ENCODE assay signal across 30 mouse cellular contexts in the genomic region with DNA sequence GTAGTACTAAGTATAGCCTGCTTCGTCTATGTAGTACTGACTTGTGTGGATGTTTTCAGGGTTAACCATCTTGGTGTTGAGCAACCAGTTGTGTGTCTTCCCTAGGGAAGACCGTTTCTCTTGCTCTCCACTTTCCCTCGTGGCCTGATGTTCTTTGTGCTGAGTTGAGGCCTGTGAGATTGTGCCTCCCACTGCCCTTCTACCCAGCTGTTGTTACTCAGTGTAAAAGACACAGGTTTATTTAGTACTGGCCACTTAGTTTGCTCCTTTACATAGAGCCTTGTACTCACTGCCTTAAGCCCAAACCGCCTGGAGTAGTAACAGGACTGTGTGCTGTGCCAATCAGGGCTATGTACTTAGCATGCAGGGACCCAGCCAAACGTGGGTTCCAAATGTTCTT. TPM values are rescaled to one million over a fixed set of nuclear protein-coding genes. Genes with fewer than 3 reads are reported as not detected.
A peak's percentile ranks its signal among the peaks of the same experiment; 100 is the strongest.
DNase-seq lines count a peak whose midpoint lies in the region; ATAC-seq and TF ChIP-seq lines count a peak whose summit lies in the region.
"Had no signal": no experiment of that assay in that cellular context is flagged by ENCODE, and none has a peak within 500 bp of the region (broad histone marks: within the 10 kb centered on the region; RNA-seq: fewer than 3 reads in every experiment).

No protein-coding gene starts in this region.

- peaks cover 11% of the 10 kb centered on the region for H3K36me3 ChIP-seq in embryonic facial prominence, embryonic 15.5 days
- H3K36me3 ChIP-seq in embryonic facial prominence, embryonic 10.5 days (replicated peaks), result peaks cover 73% of the 10 kb centered on the region
- peaks cover 14% of the 10 kb centered on the region for H3K36me3 ChIP-seq in small intestine, adult 2 months (ENCODE audit: control insufficient read depth, insufficient read depth, low read length)
- peaks cover 12% of the 10 kb centered on the region for H3K36me3 ChIP-seq in hindbrain, embryonic 12.5 days

- no peaks in the 10 kb centered on the region for H3K9me3 ChIP-seq in embryonic facial prominence, embryonic 15.5 days (replicated peaks)
- H3K9me3 ChIP-seq in embryonic facial prominence, embryonic 10.5 days, result no peaks in the 10 kb centered on the region
- no peaks in the 10 kb centered on the region for H3K9me3 ChIP-seq in hindbrain, embryonic 12.5 days (replicated peaks)
- H3K9me3 ChIP-seq: embryonic facial prominence, embryonic 12.5 days; forebrain, embryonic 13.5 days; G1E; hindbrain, embryonic 10.5 days had no signal

- 0 out of 2 replicates have a peak, but pooled peaks have one; percentile 11 for TF ChIP-seq CTCF in layer of hippocampus, adult 2 months (conservative IDR thresholded peaks at IDR 0.05)
- no peak for TF ChIP-seq CTCF in small intestine, adult 2 months (IDR thresholded peaks at IDR 0.05; ENCODE audit: extremely low read depth, insufficient read length, insufficient replicate concordance, low read depth, low read length)

- H3K9ac ChIP-seq in embryonic facial prominence, embryonic 15.5 days, result no peak overlapping the region
- no peak overlapping the region for H3K9ac ChIP-seq in hindbrain, embryonic 12.5 days
- H3K9ac ChIP-seq: embryonic facial prominence, embryonic 12.5 days; forebrain, embryonic 13.5 days; hindbrain, embryonic 14.5 days had no signal

- 0 out of 2 replicates have a peak overlapping the region, but pooled peaks have one; percentile 0 for H3K27ac ChIP-seq in embryonic facial prominence, embryonic 15.5 days (replicated peaks)
- no peak overlapping the region for H3K27ac ChIP-seq in embryonic facial prominence, embryonic 10.5 days (replicated peaks)
- H3K27ac ChIP-seq in layer of hippocampus, adult 2 months, result no peak overlapping the region
- H3K27ac ChIP-seq in small intestine, adult 2 months (ENCODE audit: insufficient read depth, low read depth, low read length), result peak overlapping the region; percentile 38; the same call in 1 of the 2 replicates
- no peak overlapping the region for H3K27ac ChIP-seq in hindbrain, embryonic 12.5 days
- H3K27ac ChIP-seq: embryonic facial prominence, embryonic 12.5 days; forebrain, embryonic 10.5 days; forebrain, embryonic 13.5 days; hindbrain, embryonic 10.5 days; hindbrain, embryonic 14.5 days; hindbrain, postnatal 0 days had no signal

- 0 out of 2 replicates have a peak, but pooled peaks cover under 1% of the 10 kb centered on the region for H3K4me1 ChIP-seq in embryonic facial prominence, embryonic 15.5 days
- H3K4me1 ChIP-seq in embryonic facial prominence, embryonic 10.5 days, result peaks cover 1% of the 10 kb centered on the region; the same call in 1 of the 2 replicates
- peaks cover 21% of the 10 kb centered on the region; the same call in 1 of the 2 replicates for H3K4me1 ChIP-seq in small intestine, adult 2 months (ENCODE audit: control insufficient read depth, insufficient read depth, insufficient read length, low read length)
- no peaks in the 10 kb centered on the region; the same call in 1 of the 2 replicates for H3K4me1 ChIP-seq in hindbrain, embryonic 12.5 days

- no peak overlapping the region for H3K4me2 ChIP-seq in embryonic facial prominence, embryonic 15.5 days (replicated peaks)
- no peak overlapping the region for H3K4me2 ChIP-seq in hindbrain, embryonic 12.5 days (replicated peaks)
- H3K4me2 ChIP-seq: embryonic facial prominence, embryonic 12.5 days; forebrain, embryonic 13.5 days; heart, embryonic 11.5 days; hindbrain, embryonic 14.5 days had no signal

- no peak for TF ChIP-seq POLR2A in small intestine, adult 2 months (IDR thresholded peaks at IDR 0.05; ENCODE audit: low read depth, low read length)

- ATAC-seq in embryonic facial prominence, embryonic 15.5 days (ENCODE audit: insufficient number of reproducible peaks, low FRiP score, low TSS enrichment, low read depth), result no peak
- ATAC-seq in hindbrain, embryonic 12.5 days (ENCODE audit: low FRiP score), result no peak
- ATAC-seq: forebrain, embryonic 13.5 days; forebrain, embryonic 16.5 days; hindbrain, postnatal 0 days; inflammation-experienced regulatory T-cells, adult 6 months; intestine, embryonic 16.5 days had no signal

- no peak overlapping the region for H3K4me3 ChIP-seq in embryonic facial prominence, embryonic 15.5 days (replicated peaks)
- H3K4me3 ChIP-seq in embryonic facial prominence, embryonic 10.5 days, result no peak overlapping the region
- H3K4me3 ChIP-seq in layer of hippocampus, adult 2 months, result no peak overlapping the region
- no peak overlapping the region for H3K4me3 ChIP-seq in small intestine, adult 2 months (ENCODE audit: low read depth, low read length)
- H3K4me3 ChIP-seq in hindbrain, embryonic 12.5 days, result no peak overlapping the region
- H3K4me3 ChIP-seq: embryonic facial prominence, embryonic 12.5 days; erythroblast, embryonic 14.5 days; forebrain, embryonic 10.5 days; forebrain, embryonic 13.5 days; hindbrain, embryonic 10.5 days had no signal

- no peak for DNase-seq in embryonic facial prominence, embryonic 10.5 days (ENCODE audit: low spot score)
- DNase-seq in layer of hippocampus, adult 2 months (ENCODE audit: low spot score in 2 of 2), result peak; percentile 23 to 34
- DNase-seq in layer of hippocampus, postnatal 10 days (ENCODE audit: low spot score in 2 of 2), result no peak
- peak; percentile 18 for DNase-seq in brain, adult 2 months (ENCODE audit: low read depth, low spot score)
- DNase-seq in right cerebral cortex, postnatal 25 days, result no peak
- DNase-seq: B cell, adult 2 months; cerebellum, adult 18-20 months; cerebellum, adult 9-10 months; cerebellum, postnatal 14 days; gastrocnemius, postnatal 10 days; gastrocnemius, postnatal 36 days; heart, postnatal 36 days had no signal

- WGBS in embryonic facial prominence, embryonic 15.5 days, result 75% methylated on average over 5 of the region's 5 CpGs
- WGBS in embryonic facial prominence, embryonic 10.5 days, result 90% methylated on average over 5 of the region's 5 CpGs
- WGBS in small intestine, adult 2 months, result 74% methylated on average over 5 of the region's 5 CpGs
- WGBS in hindbrain, embryonic 12.5 days, result 92% methylated on average over 5 of the region's 5 CpGs

- no peaks in the 10 kb centered on the region for H3K27me3 ChIP-seq in embryonic facial prominence, embryonic 15.5 days
- no peaks in the 10 kb centered on the region for H3K27me3 ChIP-seq in embryonic facial prominence, embryonic 10.5 days (replicated peaks; ENCODE audit: low read depth, poor library complexity, severe bottlenecking)
- H3K27me3 ChIP-seq in small intestine, adult 2 months (ENCODE audit: control insufficient read depth, insufficient read depth, low read length), result no peaks in the 10 kb centered on the region
- H3K27me3 ChIP-seq in hindbrain, embryonic 12.5 days, result no peaks in the 10 kb centered on the region
- H3K27me3 ChIP-seq: CH12.LX; embryonic facial prominence, embryonic 12.5 days; forebrain, embryonic 13.5 days had no signal

RNA-seq across cellular contexts. Expression of a gene that starts 6.9 kb away (rescaled TPM):
- polyA plus RNA-seq in embryonic facial prominence, embryonic 15.5 days (2015; fragmentation: Nextera tagmentation; extraction: Ambion mirVana), result 299 and 301 TPM in 2 replicates
- 410 and 430 TPM in 2 replicates for polyA plus RNA-seq in embryonic facial prominence, embryonic 10.5 days (2016; fragmentation: Nextera tagmentation; extraction: Ambion mirVana)
- 100 to 1,000 TPM; 135 to 157 TPM for total RNA-seq in layer of hippocampus, adult 2 months (2021)
- 100 to 1,000 TPM; 117 to 132 TPM for total RNA-seq in layer of hippocampus, postnatal 10 days (2021)
- polyA plus RNA-seq in small intestine, adult 2 months (2012; rRNA removed), result 21.4 and 39.4 TPM in 2 replicates
- polyA plus RNA-seq in hindbrain, embryonic 12.5 days (2016; fragmentation: Nextera tagmentation; extraction: Ambion mirVana), result 299 and 352 TPM in 2 replicates

RNA-seq across cellular contexts. Expression of a gene that starts 7.0 kb away (rescaled TPM):
- polyA plus RNA-seq in embryonic facial prominence, embryonic 15.5 days (2015; fragmentation: Nextera tagmentation; extraction: Ambion mirVana), result 60.0 and 63.2 TPM in 2 replicates
- polyA plus RNA-seq in embryonic facial prominence, embryonic 10.5 days (2016; fragmentation: Nextera tagmentation; extraction: Ambion mirVana), result 119 and 125 TPM in 2 replicates
- 10 to 100 TPM; 22.6 to 23.6 TPM for total RNA-seq in layer of hippocampus, adult 2 months (2021)
- 10 to 100 TPM; 19.5 to 21.6 TPM for total RNA-seq in layer of hippocampus, postnatal 10 days (2021)
- 5.3 and 9.4 TPM in 2 replicates for polyA plus RNA-seq in small intestine, adult 2 months (2012; rRNA removed)
- polyA plus RNA-seq in hindbrain, embryonic 12.5 days (2016; fragmentation: Nextera tagmentation; extraction: Ambion mirVana), result 55.7 and 61.0 TPM in 2 replicates

RNA-seq across cellular contexts. Expression of a gene that starts 10.9 kb away (rescaled TPM):
- 1.1 and 1.2 TPM in 2 replicates for polyA plus RNA-seq in embryonic facial prominence, embryonic 15.5 days (2015; fragmentation: Nextera tagmentation; extraction: Ambion mirVana)
- 2.2 and 2.5 TPM in 2 replicates for polyA plus RNA-seq in embryonic facial prominence, embryonic 10.5 days (2016; fragmentation: Nextera tagmentation; extraction: Ambion mirVana)
- total RNA-seq in layer of hippocampus, adult 2 months (2021), result 1 to 10 TPM; 1.5 to 2.6 TPM
- total RNA-seq in layer of hippocampus, postnatal 10 days (2021), result 1 to 10 TPM; 1.8 to 2.1 TPM
- polyA plus RNA-seq in small intestine, adult 2 months (2012; rRNA removed), result 0.93 and 1.5 TPM in 2 replicates
- 1.9 and 3.4 TPM in 2 replicates for polyA plus RNA-seq in hindbrain, embryonic 12.5 days (2016; fragmentation: Nextera tagmentation; extraction: Ambion mirVana)
- total RNA-seq: gastrocnemius, adult 18-20 months; gastrocnemius, postnatal 36 days; granulocyte monocyte progenitor cell, adult 5-6 weeks; heart, postnatal 36 days had no signal
- polyA plus RNA-seq: erythroblast, embryonic 14.5 days; G1E; hindbrain, postnatal 0 days had no signal

RNA-seq across cellular contexts. Expression of a gene that starts 43.4 kb away (rescaled TPM):
- 77.5 and 89.7 TPM in 2 replicates for polyA plus RNA-seq in embryonic facial prominence, embryonic 15.5 days (2015; fragmentation: Nextera tagmentation; extraction: Ambion mirVana)
- 86.0 and 88.9 TPM in 2 replicates for polyA plus RNA-seq in embryonic facial prominence, embryonic 10.5 days (2016; fragmentation: Nextera tagmentation; extraction: Ambion mirVana)
- total RNA-seq in layer of hippocampus, adult 2 months (2021), result 10 to 100 TPM; 98.7 to 99.1 TPM
- 100 to 1,000 TPM; 103 to 112 TPM for total RNA-seq in layer of hippocampus, postnatal 10 days (2021)
- 4.7 and 10.7 TPM in 2 replicates for polyA plus RNA-seq in small intestine, adult 2 months (2012; rRNA removed)
- polyA plus RNA-seq in hindbrain, embryonic 12.5 days (2016; fragmentation: Nextera tagmentation; extraction: Ambion mirVana), result 89.2 and 91.2 TPM in 2 replicates

Comparison
In these comparisons a context has a peak if more than half of its experiments do, and no peak if none do; other contexts are left out.
1. H3K27ac ChIP-seq: peak in embryonic facial prominence, embryonic 15.5 days (single experiment) and small intestine, adult 2 months (single experiment); none in embryonic facial prominence, embryonic 10.5 days (single experiment), layer of hippocampus, adult 2 months (single experiment) and hindbrain, embryonic 12.5 days (single experiment).
2. DNase-seq: peak in layer of hippocampus, adult 2 months (2 of 2) and brain, adult 2 months (single experiment); none in embryonic facial prominence, embryonic 10.5 days (single experiment), layer of hippocampus, postnatal 10 days (0 of 2) and right cerebral cortex, postnatal 25 days (single experiment).